Mouse (Mus musculus): ENCODE measurements around the gene Ccdc194.

Gene Ccdc194

GRCm38 (mm10) chr8:71513018-71513754 is 12.3 kb downstream of the Ccdc194 start:
- in situ Hi-C loops (cut with MboI, MseI), result no loop called here

GRCm38 (mm10) chr8:71511644-71512043 is 13.9 kb downstream of the Ccdc194 start, which contains the start of gene Plvap:
Plvap (minus strand) TSS chr8:71511752.
- in situ Hi-C loops (cut with MboI, MseI), result no loop called here

GRCm38 (mm10) chr8:71509316-71509715 is 16.2 kb downstream of the Ccdc194 start:
- in situ Hi-C loops (cut with MboI, MseI), result no loop called here

- in situ Hi-C loops (cut with MboI, MseI), result no loop called here
These were observed 17.9 kb downstream of the Ccdc194 start for GRCm38 (mm10) chr8:71507589-71508104.

- in situ Hi-C loops (cut with MboI, MseI), result no loop called here
These were observed 19.5 kb downstream of the Ccdc194 start for GRCm38 (mm10) chr8:71505979-71506378.

GRCm38 (mm10) chr8:71505326-71505725 is 20.2 kb downstream of the Ccdc194 start:
- in situ Hi-C loops (cut with MboI, MseI), result no loop called here

- in situ Hi-C loops (cut with MboI, MseI), result no loop called here
These were observed 21.2 kb downstream of the Ccdc194 start for GRCm38 (mm10) chr8:71504349-71504748.

GRCm38 (mm10) chr8:71498816-71499690 is 26.5 kb downstream of the Ccdc194 start:
- in situ Hi-C loops (cut with MboI, MseI), result no loop called here

GRCm38 (mm10) chr8:71497881-71498501 is 27.5 kb downstream of the Ccdc194 start:
- in situ Hi-C loops (cut with MboI, MseI), result no loop called here

- in situ Hi-C loops (cut with MboI, MseI), result no loop called here
These were observed 28.4 kb downstream of the Ccdc194 start for GRCm38 (mm10) chr8:71497077-71497645.

- in situ Hi-C loops (cut with MboI, MseI), result no loop called here
These were observed 29.0 kb downstream of the Ccdc194 start for GRCm38 (mm10) chr8:71496481-71496880.

- in situ Hi-C loops (cut with MboI, MseI), result no loop called here
These were observed 29.7 kb downstream of the Ccdc194 start for GRCm38 (mm10) chr8:71495811-71496210.

- in situ Hi-C loops (cut with MboI, MseI), result no loop called here
These were observed 30.5 kb downstream of the Ccdc194 start for GRCm38 (mm10) chr8:71495039-71495438.

GRCm38 (mm10) chr8:71488454-71488853 is 37.1 kb downstream of the Ccdc194 start:
- in situ Hi-C loops (cut with MboI, MseI), result loop anchor here (5.0 to 10.0 kb wide), 3 partner anchors 34 to 1514 kb away; partner anchors contain the start of gene Nwd1

- in situ Hi-C loops (cut with MboI, MseI), result loop anchor here (5.0 to 10.0 kb wide), 3 partner anchors 34 to 1513 kb away; partner anchors contain the start of gene Nwd1
These were observed 37.6 kb downstream of the Ccdc194 start, which contains the start of gene Gtpbp3 for GRCm38 (mm10) chr8:71487691-71488445. Gtpbp3 (plus strand) TSS chr8:71488103.

- in situ Hi-C loops (cut with MboI, MseI), result loop anchor here (5.0 to 10.0 kb wide), 3 partner anchors 36 to 1511 kb away; partner anchors contain the start of gene Nwd1
These were observed 39.4 kb downstream of the Ccdc194 start for GRCm38 (mm10) chr8:71486136-71486529.

- in situ Hi-C loops (cut with MboI, MseI), result loop anchor here (5.0 to 10.0 kb wide), 3 partner anchors 37 to 1511 kb away; partner anchors contain the start of gene Nwd1
These were observed 40.1 kb downstream of the Ccdc194 start, which contains the start of gene Ano8 for GRCm38 (mm10) chr8:71485142-71486135. Ano8 (minus strand) TSS chr8:71485963.

GRCm38 (mm10) chr8:71484736-71485135 is 40.8 kb downstream of the Ccdc194 start:
- in situ Hi-C loops (cut with MboI, MseI), result loop anchor here (5.0 to 10.0 kb wide), 3 partner anchors 38 to 1510 kb away; partner anchors contain the start of gene Nwd1

GRCm38 (mm10) chr8:71483932-71484331 is 41.6 kb downstream of the Ccdc194 start:
- in situ Hi-C loops (cut with MboI, MseI), result loop anchor here (10.0 kb wide), 2 partner anchors 1161 to 1509 kb away; partner anchors contain the start of gene Nwd1

Measured in T-helper 1 cell (primary cell).